Mouse (Mus musculus): ENCODE measurements around the gene Rffl.
A peak's percentile ranks its signal among the peaks of the same experiment; 100 is the strongest.

The Rffl gene

GRCm38 (mm10) chr11:82764438-82764924 is 106.5 kb downstream of the Rffl start:
- DNase-seq (ENCODE audit: low spot score in 2 of 2) = no peak

- peak; percentile 83 to 84 for DNase-seq (ENCODE audit: low spot score in 2 of 2)
Observed at GRCm38 (mm10) chr11:82763742-82764437, 107.1 kb downstream of the Rffl start, which contains the start of the genes Cct6b and Zfp830. Cct6b (minus strand) TSS chr11:82764321. Zfp830 (plus strand) TSS chr11:82764345.

- DNase-seq (ENCODE audit: low spot score in 2 of 2) = no peak
Observed at GRCm38 (mm10) chr11:82763261-82763660, 107.7 kb downstream of the Rffl start.

GRCm38 (mm10) chr11:82762286-82762829 is 108.7 kb downstream of the Rffl start:
- no peak for DNase-seq (ENCODE audit: low spot score in 2 of 2)

- no peak for DNase-seq (ENCODE audit: low spot score in 2 of 2)
Observed at GRCm38 (mm10) chr11:82755919-82756318, 115.1 kb downstream of the Rffl start.

All from thymus, postnatal 10 days (tissue).